Mouse (Mus musculus): ENCODE data around the gene Cxcr5.

Gene Cxcr5

DNA sequence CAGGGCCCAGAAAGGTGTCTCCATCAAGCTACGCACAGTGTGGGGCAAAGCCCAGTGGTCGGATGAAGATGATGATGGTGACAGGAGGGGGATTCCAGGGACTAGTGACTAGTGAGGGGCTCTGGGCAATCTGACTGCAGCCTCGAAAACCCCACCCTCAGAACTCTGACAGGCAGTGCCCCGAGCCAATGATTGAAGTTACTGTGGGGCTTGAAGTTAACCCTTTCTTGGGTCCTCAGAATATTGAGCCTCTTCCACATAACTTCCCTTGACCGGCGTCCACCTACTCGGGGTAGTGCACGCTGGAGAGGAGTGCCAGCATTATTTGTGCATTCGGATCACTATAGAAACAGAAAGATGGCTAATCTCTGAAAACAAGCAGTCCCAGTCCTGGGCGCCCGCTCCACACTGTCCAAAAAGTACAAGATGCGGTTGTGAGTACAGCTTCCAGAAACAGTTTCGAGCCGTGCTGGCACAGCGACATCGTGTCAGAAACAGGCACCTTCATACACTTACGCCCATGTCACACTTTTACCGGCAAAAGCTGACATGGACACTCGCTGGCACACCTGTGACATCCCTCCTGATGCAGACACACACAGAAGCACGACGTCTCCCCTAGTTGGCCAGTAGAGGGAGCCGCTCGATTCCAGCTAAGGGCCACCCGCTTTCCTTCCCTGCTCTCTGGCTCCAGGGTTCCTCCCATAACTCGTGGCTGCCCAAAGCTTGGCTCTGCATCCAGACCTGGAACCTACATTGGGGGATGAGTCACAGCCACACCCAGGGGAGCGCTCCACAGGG lies 81.8 kb downstream of the Cxcr5 start:
- DNase-seq (ENCODE audit: low spot score in 2 of 2) = peak; percentile 90 to 94

- peak; percentile 58 to 70 for DNase-seq (ENCODE audit: low spot score in 2 of 2)
Measured at GRCm38 (mm10) chr9:44478959-44479605, 82.6 kb downstream of the Cxcr5 start.

GRCm38 (mm10) chr9:44478229-44478921 lies 83.3 kb downstream of the Cxcr5 start:
- peak; percentile 62 to 72 for DNase-seq (ENCODE audit: low spot score in 2 of 2)

DNA sequence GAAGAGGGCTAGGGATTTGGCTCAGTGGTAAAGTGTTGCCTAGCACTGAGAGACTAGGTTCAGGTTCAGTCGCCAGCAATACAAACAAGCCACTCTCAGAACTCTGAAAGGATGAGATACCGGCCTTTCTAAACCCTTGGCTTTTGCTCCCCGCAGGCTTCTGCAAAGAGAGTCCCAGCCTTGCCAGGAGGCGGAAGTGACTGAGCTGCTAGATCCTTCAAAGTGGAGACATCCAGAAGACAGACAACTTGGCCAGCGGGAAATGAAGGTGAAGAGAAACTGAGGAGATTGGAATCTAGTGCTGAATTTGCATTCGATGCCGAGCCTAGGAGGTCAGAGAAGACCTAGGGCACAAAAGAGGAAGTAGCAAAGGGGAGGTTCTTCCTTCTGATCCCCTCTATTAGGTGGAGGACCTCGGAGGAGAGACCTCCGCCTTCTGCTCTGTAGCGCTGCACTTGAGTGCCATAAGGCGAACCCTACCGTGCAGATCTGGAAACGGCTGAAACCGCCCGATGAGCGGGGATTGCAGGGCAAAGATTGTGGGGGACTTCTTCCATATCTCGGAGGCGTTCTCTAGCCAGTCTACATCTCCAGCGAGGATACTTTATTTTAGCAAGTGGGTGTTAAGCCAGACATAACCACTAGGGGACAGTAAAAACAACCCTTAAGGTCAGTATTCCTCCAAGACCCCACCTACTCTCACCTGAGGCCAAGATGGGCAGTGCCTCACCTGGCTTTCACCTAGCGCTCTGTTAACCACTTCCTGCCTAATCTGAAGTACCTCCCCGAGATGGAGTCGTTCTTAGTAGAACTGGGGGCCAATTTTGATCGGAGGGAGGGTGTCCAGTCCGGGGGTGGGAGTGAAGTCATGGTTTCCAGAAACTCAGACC lies 84.1 kb downstream of the Cxcr5 start:
- DNase-seq (ENCODE audit: low spot score in 2 of 2) = peak in 1 of 2 experiments; percentile 59

- DNase-seq (ENCODE audit: low spot score in 2 of 2) = no peak
Measured at GRCm38 (mm10) chr9:44475936-44476335, 85.7 kb downstream of the Cxcr5 start.

DNA sequence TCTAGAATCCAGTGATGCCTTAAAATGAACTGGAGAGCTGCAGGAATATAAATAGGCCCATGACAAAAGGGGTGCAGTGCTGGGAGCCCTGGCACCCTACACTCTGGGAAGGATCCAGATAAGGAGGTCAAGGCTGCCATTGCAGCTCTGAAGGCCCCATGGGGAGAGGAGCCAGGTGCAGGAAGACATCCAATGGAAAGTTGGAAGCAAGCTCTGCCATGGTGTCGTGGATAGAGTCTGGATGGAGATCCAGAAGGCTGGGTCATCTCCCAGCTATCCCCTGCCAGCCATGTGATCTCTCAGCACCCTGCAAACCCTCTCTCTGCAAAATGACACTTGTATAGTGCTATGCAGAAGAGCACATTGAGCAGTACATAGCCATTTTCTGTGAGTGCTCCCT lies 87.3 kb downstream of the Cxcr5 start:
- DNase-seq (ENCODE audit: low spot score in 2 of 2) = no peak

DNA sequence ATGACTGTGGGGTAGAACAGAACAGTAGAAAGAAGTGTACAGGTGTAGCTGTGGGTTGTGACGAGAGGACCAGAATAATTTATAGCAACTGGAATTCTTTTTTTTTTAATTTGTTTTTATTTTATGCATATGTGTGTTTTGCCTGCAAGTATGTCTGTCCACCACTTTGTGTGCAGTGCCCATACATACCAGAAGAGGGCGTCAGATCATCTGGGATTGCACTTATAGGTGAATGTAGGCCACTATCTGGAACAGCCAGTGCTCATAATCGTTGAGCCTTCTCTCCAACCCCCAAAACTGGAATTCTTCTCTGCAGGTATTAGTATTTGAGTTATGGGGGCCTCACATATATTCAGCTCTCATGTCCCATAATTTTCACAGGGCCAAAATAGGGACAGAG lies 88.5 kb downstream of the Cxcr5 start:
- no peak for DNase-seq (ENCODE audit: low spot score in 2 of 2)

GRCm38 (mm10) chr9:44468800-44469199 lies 92.9 kb downstream of the Cxcr5 start:
- no peak for DNase-seq (ENCODE audit: low spot score in 2 of 2)

- no peak for DNase-seq (ENCODE audit: low spot score in 2 of 2)
Measured at GRCm38 (mm10) chr9:44468224-44468623, 93.5 kb downstream of the Cxcr5 start.

- no peak for DNase-seq (ENCODE audit: low spot score in 2 of 2)
Measured at GRCm38 (mm10) chr9:44461950-44462349, 99.7 kb downstream of the Cxcr5 start.
